8 mouse cellular contexts compared by ENCODE assay signal in genomic region chr2:31297602-31298268, GRCm38 (mm10). TPM values are rescaled to one million over a fixed set of nuclear protein-coding genes. Genes with fewer than 3 reads are reported as not detected.
DNase-seq lines count a peak whose midpoint lies in the region; ATAC-seq and TF ChIP-seq lines count a peak whose summit lies in the region.

No protein-coding gene starts in this region.

- ATAC-seq in hindbrain, embryonic 14.5 days (ENCODE audit: low FRiP score) = peak; percentile 88
- peak; percentile 80 for ATAC-seq in megakaryocyte-erythroid progenitor cell, adult 5-6 weeks (replicated peaks; ENCODE audit: low FRiP score, low TSS enrichment, poor library complexity, severe bottlenecking)
- ATAC-seq in stomach, embryonic 15.5 days (ENCODE audit: insufficient read depth, low FRiP score, low read depth) = peak; percentile 82

- intact Hi-C loops in gastrocnemius, adult 2 months (cut with DNase I) = no loop called here
- intact Hi-C loops in left cerebral cortex, postnatal 4 days (cut with DNase I) = no loop called here

- WGBS in hindbrain, embryonic 14.5 days = under 1% methylated on average over 17 of the region's 17 CpGs
- WGBS in stomach, embryonic 15.5 days = 6% methylated on average over 17 of the region's 17 CpGs

- H3K27ac ChIP-seq in gastrocnemius, adult 2 months = peak overlapping the region; percentile 80
- no peak overlapping the region for H3K27ac ChIP-seq in hindbrain, embryonic 14.5 days
- no peak overlapping the region for H3K27ac ChIP-seq in stomach, embryonic 15.5 days

- DNase-seq in right cerebral cortex, postnatal 10 days (ENCODE audit: low spot score in 2 of 2) = peak; percentile 74 to 81
- DNase-seq in right cerebral cortex, postnatal 36 days (ENCODE audit: low spot score in 2 of 2) = no peak
- peak; percentile 56 for DNase-seq in cerebellum, adult 9-11 months
- DNase-seq in gastrocnemius, adult 2 months = peak; percentile 70
- peak; percentile 68 for DNase-seq in hindbrain, embryonic 14.5 days (ENCODE audit: low spot score)
- peak; percentile 32 for DNase-seq in left cerebral cortex, postnatal 4 days

- no peaks in the 10 kb centered on the region for H3K27me3 ChIP-seq in hindbrain, embryonic 14.5 days (ENCODE audit: control insufficient read depth, insufficient read depth, low read length)
- H3K27me3 ChIP-seq in stomach, embryonic 15.5 days (replicated peaks) = no peaks in the 10 kb centered on the region

- TF ChIP-seq CTCF in gastrocnemius, adult 2 months (IDR thresholded peaks at IDR 0.05) = no peak

- peak overlapping the region; percentile 78 for H3K4me3 ChIP-seq in gastrocnemius, adult 2 months
- H3K4me3 ChIP-seq in hindbrain, embryonic 14.5 days (replicated peaks; ENCODE audit: low read length) = peak overlapping the region; percentile 33
- peak overlapping the region; percentile 49 for H3K4me3 ChIP-seq in stomach, embryonic 15.5 days (replicated peaks)

- no peaks in the 10 kb centered on the region for H3K9me3 ChIP-seq in hindbrain, embryonic 14.5 days (ENCODE audit: control insufficient read depth, low read length)
- no peaks in the 10 kb centered on the region for H3K9me3 ChIP-seq in stomach, embryonic 15.5 days

- H3K4me1 ChIP-seq in hindbrain, embryonic 14.5 days (replicated peaks; ENCODE audit: control insufficient read depth, insufficient read depth, low read length) = no peaks in the 10 kb centered on the region; the same call in 1 of the 2 replicates
- 0 out of 2 replicates have a peak, but pooled peaks cover 6% of the 10 kb centered on the region for H3K4me1 ChIP-seq in stomach, embryonic 15.5 days

- H3K4me2 ChIP-seq in hindbrain, embryonic 14.5 days (replicated peaks) = peak overlapping the region; percentile 57
- H3K4me2 ChIP-seq in stomach, embryonic 15.5 days = peak overlapping the region; percentile 55

- H3K9ac ChIP-seq in hindbrain, embryonic 14.5 days = peak overlapping the region; percentile 52; the same call in 1 of the 2 replicates
- 0 out of 2 replicates have a peak overlapping the region, but pooled peaks have one; percentile 21 for H3K9ac ChIP-seq in stomach, embryonic 15.5 days

- H3K36me3 ChIP-seq in hindbrain, embryonic 14.5 days (replicated peaks; ENCODE audit: control insufficient read depth, insufficient read depth) = peaks cover 21% of the 10 kb centered on the region
- H3K36me3 ChIP-seq in stomach, embryonic 15.5 days = no peaks in the 10 kb centered on the region

RNA-seq across cellular contexts. Expression of gene Hmcn2, which starts 16.5 kb away (rescaled TPM):
- total RNA-seq in gastrocnemius, adult 2 months (2021) = 10 to 100 TPM; 21.6 to 36.8 TPM
- polyA plus RNA-seq in hindbrain, embryonic 14.5 days (2014; fragmentation: Nextera tagmentation; extraction: Ambion mirVana) = 0.14 and 0.37 TPM in 2 replicates
- under 1 TPM; 0.42 to 0.72 TPM for total RNA-seq in left cerebral cortex, postnatal 4 days (2021)
- total RNA-seq in megakaryocyte-erythroid progenitor cell, adult 5-6 weeks (2014; fragmentation: Nextera tagmentation) = 0.85 TPM in 1 of 2 replicates, not detected in the other
- not detected in 2 replicates for total RNA-seq in megakaryocyte-erythroid progenitor cell, adult 5-6 weeks (2017)
- 3.4 and 4.1 TPM in 2 replicates for polyA plus RNA-seq in stomach, embryonic 15.5 days (2015; fragmentation: Nextera tagmentation; extraction: Ambion mirVana)

RNA-seq across cellular contexts. Expression of gene Ncs1, which starts 52.1 kb away (rescaled TPM):
- 1 to 10 TPM; 4.6 to 5.1 TPM for total RNA-seq in gastrocnemius, adult 2 months (2021)
- polyA plus RNA-seq in hindbrain, embryonic 14.5 days (2014; fragmentation: Nextera tagmentation; extraction: Ambion mirVana) = 213 TPM in 2 replicates
- total RNA-seq in left cerebral cortex, postnatal 4 days (2021) = 100 to 1,000 TPM; 161 to 162 TPM
- 1.5 and 1.7 TPM in 2 replicates for total RNA-seq in megakaryocyte-erythroid progenitor cell, adult 5-6 weeks (2014; fragmentation: Nextera tagmentation)
- total RNA-seq in megakaryocyte-erythroid progenitor cell, adult 5-6 weeks (2017) = 0.99 and 1.6 TPM in 2 replicates
- 22.3 and 24.3 TPM in 2 replicates for polyA plus RNA-seq in stomach, embryonic 15.5 days (2015; fragmentation: Nextera tagmentation; extraction: Ambion mirVana)

Comparison
In these comparisons a context has a peak if more than half of its experiments do, and no peak if none do; other contexts are left out.
1. DNase-seq: peak in right cerebral cortex, postnatal 10 days (2 of 2), cerebellum, adult 9-11 months (single experiment), gastrocnemius, adult 2 months (single experiment), hindbrain, embryonic 14.5 days (single experiment) and left cerebral cortex, postnatal 4 days (single experiment); none in right cerebral cortex, postnatal 36 days (0 of 2).
2. RNA of gene Hmcn2, which starts 16.5 kb away (total RNA-seq): 21.6 to 36.8 TPM in gastrocnemius, adult 2 months; 0.85 TPM in megakaryocyte-erythroid progenitor cell, adult 5-6 weeks and 0.42 to 0.72 TPM in left cerebral cortex, postnatal 4 days; every median in the first group is over 10 times any median in the second.
3. RNA of gene Ncs1, which starts 52.1 kb away (total RNA-seq): 161 to 162 TPM in left cerebral cortex, postnatal 4 days; 4.6 to 5.1 TPM in gastrocnemius, adult 2 months and 0.99 to 1.7 TPM in megakaryocyte-erythroid progenitor cell, adult 5-6 weeks; every median in the first group is over 10 times any median in the second.
4. Peak in every context shown above with its lines, with median percentiles within 50 percentile points of each other: H3K4me3 ChIP-seq and ATAC-seq.